Mouse (Mus musculus) splenic B cell, adult 2 months (primary cell): ENCODE data around the gene Atp13a2.
A peak's percentile ranks its signal among the peaks of the same experiment; 100 is the strongest.

ENCODE experiments used
- DNase-seq: peaks from one replicate; pipeline ENCODE4 v3.0.0-alpha.2; 2011; ENCODE audit warnings: low read depth, low spot score
- H3K27me3 ChIP-seq: 2 replicates; pipeline ENCODE4 v1.6.1; 2012; ENCODE audit warnings: mild to moderate bottlenecking, low read length, moderate library complexity, mixed read lengths; ENCODE audit not compliant: control insufficient read depth, poor library complexity, insufficient read depth, severe bottlenecking
- H3K36me3 ChIP-seq: 2 replicates; pipeline ENCODE4 v1.6.1; 2012; ENCODE audit warnings: mild to moderate bottlenecking, low read length, moderate library complexity, mixed read lengths; ENCODE audit not compliant: control insufficient read depth, poor library complexity, insufficient read depth, severe bottlenecking

Gene Atp13a2

DNA sequence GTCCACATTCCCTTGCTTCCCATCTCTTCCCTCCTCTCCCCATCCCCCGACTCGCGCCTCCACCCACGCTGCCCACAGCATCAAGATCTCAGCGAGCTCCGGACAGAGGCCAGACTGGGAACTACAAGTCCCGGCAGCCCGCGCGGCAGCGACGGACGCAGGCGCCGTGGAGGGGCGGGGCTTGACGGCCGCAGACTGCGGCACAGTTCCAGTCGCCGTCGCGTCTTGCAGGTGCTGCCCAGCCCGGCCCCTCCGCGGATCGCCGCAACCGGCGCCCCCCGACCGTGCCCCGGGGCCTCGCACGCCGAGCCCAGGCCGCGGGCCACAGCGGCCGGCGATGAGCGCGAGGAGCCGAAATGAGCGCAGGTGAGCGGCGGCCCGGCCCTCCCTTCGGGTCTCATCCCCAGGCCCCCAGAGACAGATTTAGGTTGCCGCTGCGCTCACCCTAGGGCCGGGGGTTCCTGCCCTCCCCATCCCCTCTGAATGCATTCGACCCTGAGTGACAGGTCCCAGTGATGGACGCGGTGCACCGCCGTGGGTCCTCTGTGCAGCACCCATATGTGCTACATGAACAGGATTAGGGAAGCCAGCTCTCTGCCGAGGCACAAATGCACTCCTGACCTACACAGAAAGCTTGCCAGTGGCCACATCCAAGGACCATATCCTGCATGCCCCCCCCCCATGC is at the start of gene Atp13a2:
Gene Atp13a2 (plus strand): TSS at position 163 of the 685 bp plus-strand sequence.
- peak; percentile 85 for DNase-seq
- no peaks in the 10 kb centered on the region for H3K27me3 ChIP-seq
- H3K36me3 ChIP-seq = no peaks in the 10 kb centered on the region

DNA sequence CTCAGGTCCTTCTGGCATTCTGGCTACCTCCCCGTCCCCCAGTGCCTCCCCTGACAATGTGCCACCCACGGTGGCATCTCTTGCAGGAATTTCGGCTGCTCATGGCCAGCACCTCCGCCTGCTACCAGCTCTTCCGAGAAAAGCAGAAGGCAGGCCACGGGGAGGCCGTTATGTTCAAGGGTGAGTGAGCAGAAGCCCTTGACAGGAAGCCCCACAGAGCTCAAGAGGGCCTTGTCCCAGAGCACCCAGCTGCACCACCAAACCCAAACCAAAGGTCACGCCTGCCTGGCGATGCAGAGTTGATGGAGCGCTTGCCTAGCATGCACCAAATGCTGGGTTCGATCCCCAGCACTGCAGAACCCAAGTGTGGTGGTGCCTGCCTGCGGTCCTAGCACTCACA is 42.3 kb upstream of the Atp13a2 start:
- Histone ChIP-seq H3K36me3 (no peaks in the 10 kb centered on the region), H3K27me3 (no peaks in the 10 kb centered on the region)
- DNase-seq = peak; percentile 81

DNA sequence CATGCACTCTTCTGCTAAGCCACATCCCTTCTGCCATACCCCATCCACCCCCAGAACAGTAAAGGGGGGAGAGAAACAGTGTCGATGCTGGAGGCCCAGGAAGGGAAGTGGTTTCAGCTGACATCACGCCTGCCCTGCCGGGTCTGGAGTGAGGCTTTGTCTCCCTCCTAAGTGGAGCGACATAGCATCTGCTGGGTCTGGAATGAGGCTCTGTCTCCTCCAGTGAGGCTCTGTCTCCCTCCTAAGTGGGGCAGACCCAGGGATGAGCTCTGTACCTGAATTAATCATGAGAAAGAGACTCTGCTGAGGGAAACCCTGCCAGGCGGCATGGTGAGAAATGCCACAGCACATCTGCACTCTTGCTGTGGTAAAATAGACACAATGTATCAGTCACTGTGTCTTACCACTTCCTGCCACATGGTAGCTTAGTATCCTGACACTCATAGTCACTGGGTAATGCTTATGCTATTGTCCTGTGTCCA is 41.7 kb upstream of the Atp13a2 start:
- H3K27me3 ChIP-seq = no peaks in the 10 kb centered on the region
- peak; percentile 62 for DNase-seq
- H3K36me3 ChIP-seq = no peaks in the 10 kb centered on the region

DNA sequence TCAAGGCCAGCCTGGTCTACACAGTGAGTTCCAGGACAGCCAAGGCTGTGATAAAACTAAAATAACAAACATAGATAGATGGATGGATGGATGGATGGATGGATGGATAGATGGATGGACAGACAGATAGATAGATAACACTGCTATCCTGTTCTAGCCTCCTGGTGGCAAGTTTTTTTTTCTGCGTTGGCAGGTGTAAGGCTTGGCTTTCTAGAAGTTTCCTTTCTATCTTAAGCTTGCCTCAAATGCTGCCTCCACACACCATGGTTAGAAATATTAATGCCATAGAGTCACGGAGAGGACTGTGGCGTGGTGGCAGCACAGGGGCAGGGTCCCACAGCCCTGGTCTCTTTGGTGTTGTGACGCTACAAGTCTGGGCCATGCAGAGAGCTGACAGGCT is 41.1 kb upstream of the Atp13a2 start:
- Histone ChIP-seq H3K36me3 (no peaks in the 10 kb centered on the region), H3K27me3 (no peaks in the 10 kb centered on the region)
- no peak for DNase-seq

GRCm38 (mm10) chr4:140946048-140946447 is 40.6 kb upstream of the Atp13a2 start:
- no peaks in the 10 kb centered on the region for H3K27me3 ChIP-seq
- no peaks in the 10 kb centered on the region for H3K36me3 ChIP-seq
- DNase-seq = no peak

DNA sequence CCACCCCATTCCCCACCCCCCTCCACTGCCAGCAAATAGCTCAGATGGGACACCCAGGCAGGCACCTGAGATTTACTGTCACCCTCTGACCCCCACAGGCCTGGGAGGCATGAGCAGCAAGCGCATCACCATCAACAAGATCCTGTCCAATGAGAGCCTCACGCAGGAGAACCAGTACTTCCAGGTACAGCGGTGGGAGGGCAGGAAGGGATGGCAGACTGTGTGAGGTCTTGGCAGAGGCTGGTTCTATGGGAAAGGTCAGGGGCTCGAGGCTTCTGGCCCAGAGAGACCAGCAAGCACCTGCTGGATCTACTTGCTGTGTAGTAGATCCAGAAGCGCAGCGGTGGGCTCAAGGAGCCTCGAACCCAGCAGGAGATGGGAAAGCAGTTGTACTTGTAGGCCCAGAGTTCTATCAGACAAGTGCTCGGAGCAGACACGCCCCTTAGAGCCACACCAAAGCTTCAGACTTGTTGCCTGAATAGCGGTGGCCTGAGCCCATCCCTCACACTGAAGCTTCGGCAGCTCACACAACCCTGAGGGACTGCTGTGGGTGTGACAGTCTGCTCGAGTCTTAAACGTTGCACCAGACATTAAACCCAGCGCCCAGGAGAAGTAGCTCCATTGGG is 40.0 kb upstream of the Atp13a2 start:
- DNase-seq = no peak
- Histone ChIP-seq H3K36me3 (no peaks in the 10 kb centered on the region), H3K27me3 (no peaks in the 10 kb centered on the region)

- Histone ChIP-seq H3K27me3 (no peaks in the 10 kb centered on the region), H3K36me3 (no peaks in the 10 kb centered on the region)
- peak; percentile 67 for DNase-seq
These were observed 38.9 kb upstream of the Atp13a2 start for GRCm38 (mm10) chr4:140947487-140948440.

GRCm38 (mm10) chr4:140948481-140948880 is 38.2 kb upstream of the Atp13a2 start:
- H3K36me3 ChIP-seq = no peaks in the 10 kb centered on the region
- DNase-seq = no peak

DNA sequence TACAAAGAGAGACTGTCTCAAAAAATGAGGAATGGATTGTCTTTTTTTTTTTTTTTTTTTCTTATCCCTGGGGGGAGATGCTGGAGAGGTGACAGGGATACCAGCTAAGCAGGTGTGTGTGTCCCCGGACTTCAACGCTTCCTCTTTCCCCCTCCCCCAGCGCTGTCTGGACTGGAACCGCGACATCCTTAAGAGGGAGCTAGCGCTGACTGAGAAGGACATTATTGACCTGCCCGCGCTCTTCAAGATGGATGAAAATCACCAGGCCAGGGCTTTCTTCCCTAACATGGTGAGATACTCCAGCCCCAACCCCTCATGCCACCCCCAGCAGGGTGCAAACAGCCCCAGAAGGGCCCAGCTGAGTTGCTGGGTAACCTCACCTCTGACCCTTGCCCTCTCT is 37.6 kb upstream of the Atp13a2 start:
- no peaks in the 10 kb centered on the region for H3K27me3 ChIP-seq
- H3K36me3 ChIP-seq = no peaks in the 10 kb centered on the region
- DNase-seq = peak; percentile 49

More at GRCm38 (mm10) chr4:140948481-140948880, 38.2 kb upstream of the Atp13a2 start:
- H3K27me3 ChIP-seq = no peaks in the 10 kb centered on the region

DNA sequence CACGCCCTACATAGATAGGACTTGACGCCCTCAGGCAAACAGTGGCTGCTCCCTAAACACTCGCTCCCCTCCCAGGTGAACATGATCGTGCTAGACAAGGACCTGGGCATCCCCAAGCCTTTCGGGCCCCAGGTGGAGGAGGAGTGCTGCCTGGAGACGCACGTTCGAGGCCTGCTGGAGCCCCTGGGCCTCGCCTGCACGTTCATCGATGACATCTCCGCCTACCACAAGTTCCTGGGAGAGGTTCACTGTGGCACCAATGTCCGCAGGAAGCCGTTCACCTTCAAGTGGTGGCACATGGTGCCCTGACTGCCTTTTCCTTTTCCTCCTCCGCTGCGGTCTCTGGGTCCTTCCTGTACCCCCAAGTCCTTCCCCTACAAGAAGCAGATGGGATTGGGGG is 37.1 kb upstream of the Atp13a2 start:
- no peaks in the 10 kb centered on the region for H3K36me3 ChIP-seq
- H3K27me3 ChIP-seq = no peaks in the 10 kb centered on the region
- DNase-seq = no peak

- no peak for DNase-seq
- Histone ChIP-seq H3K27me3 (no peaks in the 10 kb centered on the region), H3K36me3 (no peaks in the 10 kb centered on the region)
These were observed 36.1 kb upstream of the Atp13a2 start for GRCm38 (mm10) chr4:140950574-140950973.

GRCm38 (mm10) chr4:140951861-140952641 is 34.6 kb upstream of the Atp13a2 start:
- Histone ChIP-seq H3K27me3 (no peaks in the 10 kb centered on the region), H3K36me3 (no peaks in the 10 kb centered on the region)
- peak; percentile 71 for DNase-seq

- Histone ChIP-seq H3K36me3 (no peaks in the 10 kb centered on the region), H3K27me3 (no peaks in the 10 kb centered on the region)
- DNase-seq = no peak
These were observed 29.5 kb upstream of the Atp13a2 start for GRCm38 (mm10) chr4:140957131-140957702.

DNA sequence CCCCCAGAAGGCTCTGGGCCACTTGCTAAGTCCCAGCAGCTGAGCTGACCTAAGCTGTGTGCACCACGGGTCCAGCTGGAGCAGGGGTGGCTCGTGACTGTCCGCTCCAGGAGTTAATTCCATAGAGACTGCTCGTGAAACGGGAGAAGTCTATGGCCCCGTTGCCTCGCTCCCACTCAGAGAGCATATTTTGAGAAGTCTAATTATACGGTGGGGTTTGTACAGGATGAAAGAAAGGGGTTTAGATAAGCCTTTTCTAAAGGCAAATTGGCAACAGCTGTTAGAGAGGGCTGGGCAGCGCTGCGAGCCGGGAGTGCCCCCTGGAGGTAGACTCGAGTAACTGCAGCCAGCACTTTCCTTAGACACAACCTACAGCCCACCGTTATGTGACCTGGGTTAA is 28.9 kb upstream of the Atp13a2 start:
- H3K36me3 ChIP-seq = no peaks in the 10 kb centered on the region
- peak; percentile 86 for DNase-seq
- no peaks in the 10 kb centered on the region for H3K27me3 ChIP-seq
